Mouse (Mus musculus) hindbrain, embryonic 11.5 days (tissue): ENCODE data around the gene Irx3. TPM values are rescaled to one million over a fixed set of nuclear protein-coding genes. Genes with fewer than 3 reads are reported as not detected.
A peak's percentile ranks its signal among the peaks of the same experiment; 100 is the strongest.

Source experiments
- ATAC-seq: fragments of 200-750 bp; cut with Nextera tagmentation; 2 replicates; pipeline ENCODE4 v1.8.0; 2017; ENCODE audit warnings: mild to moderate bottlenecking, moderate TSS enrichment, moderate library complexity; ENCODE audit not compliant: low FRiP score
- DNase-seq: peaks from one replicate; pipeline ENCODE4 v3.0.0-alpha.2; 2015; ENCODE audit warnings: low spot score
- H3K27ac ChIP-seq: fragments of 300-500 bp; sonication (generic); 2 replicates; pipeline ENCODE4 v1.5.1; 2014; ENCODE audit warnings: mild to moderate bottlenecking, low read depth, low read length
- H3K27me3 ChIP-seq: fragments of 300-500 bp; sonication (generic); 2 replicates; pipeline ENCODE4 v1.6.1; 2014; ENCODE audit warnings: mild to moderate bottlenecking, low read length, moderate library complexity, mixed read lengths; ENCODE audit not compliant: control insufficient read depth, insufficient read depth
- H3K36me3 ChIP-seq: fragments of 300-500 bp; sonication (generic); 2 replicates; pipeline ENCODE4 v1.6.1; 2014; ENCODE audit warnings: mild to moderate bottlenecking, low read length, moderate library complexity, mixed read lengths; ENCODE audit not compliant: control insufficient read depth, insufficient read depth
- H3K4me1 ChIP-seq: fragments of 300-500 bp; sonication (generic); replicated peaks from 2 replicates; pipeline ENCODE4 v1.6.1; 2014; ENCODE audit warnings: low read length, mixed read lengths; ENCODE audit not compliant: control insufficient read depth, insufficient read depth
- H3K4me2 ChIP-seq: fragments of 300-500 bp; sonication (generic); replicated peaks from 2 replicates; pipeline ENCODE4 v1.6.1; 2014; ENCODE audit warnings: mild to moderate bottlenecking, low read depth, low read length
- H3K4me3 ChIP-seq: fragments of 300-500 bp; sonication (generic); 2 replicates; pipeline ENCODE4 v1.5.1; 2014; ENCODE audit warnings: low read depth, low read length
- H3K9ac ChIP-seq: fragments of 300-500 bp; sonication (generic); 2 replicates; pipeline ENCODE4 v1.6.1; 2014; ENCODE audit warnings: low read depth, low read length
- H3K9me3 ChIP-seq: fragments of 300-500 bp; sonication (generic); 2 replicates; pipeline ENCODE4 v1.6.1; 2016; ENCODE audit warnings: low read length; ENCODE audit not compliant: control insufficient read depth
- WGBS: fragments of 180-500 bp; shearing (Covaris S2); extraction: QIAGEN DNeasy Blood & Tissue Kit; methylation state at CpG from one replicate; pipeline ENCODE4 v1.1.7; 2014; 5-methylcytosine and 5-hydroxymethylcytosine counted together
- polyA plus RNA-seq: library from polyadenylated mRNA; unstranded; fragments of >200 nt; fragmentation: Nextera tagmentation; extraction: Ambion mirVana; gene quantifications from 2 replicates; pipeline ENCODE4 v1.2.1, GENCODE M21; 2014

Gene Irx3
- polyA plus RNA-seq, 1 experiment from 2014 or later = 28.1 TPM

DNA sequence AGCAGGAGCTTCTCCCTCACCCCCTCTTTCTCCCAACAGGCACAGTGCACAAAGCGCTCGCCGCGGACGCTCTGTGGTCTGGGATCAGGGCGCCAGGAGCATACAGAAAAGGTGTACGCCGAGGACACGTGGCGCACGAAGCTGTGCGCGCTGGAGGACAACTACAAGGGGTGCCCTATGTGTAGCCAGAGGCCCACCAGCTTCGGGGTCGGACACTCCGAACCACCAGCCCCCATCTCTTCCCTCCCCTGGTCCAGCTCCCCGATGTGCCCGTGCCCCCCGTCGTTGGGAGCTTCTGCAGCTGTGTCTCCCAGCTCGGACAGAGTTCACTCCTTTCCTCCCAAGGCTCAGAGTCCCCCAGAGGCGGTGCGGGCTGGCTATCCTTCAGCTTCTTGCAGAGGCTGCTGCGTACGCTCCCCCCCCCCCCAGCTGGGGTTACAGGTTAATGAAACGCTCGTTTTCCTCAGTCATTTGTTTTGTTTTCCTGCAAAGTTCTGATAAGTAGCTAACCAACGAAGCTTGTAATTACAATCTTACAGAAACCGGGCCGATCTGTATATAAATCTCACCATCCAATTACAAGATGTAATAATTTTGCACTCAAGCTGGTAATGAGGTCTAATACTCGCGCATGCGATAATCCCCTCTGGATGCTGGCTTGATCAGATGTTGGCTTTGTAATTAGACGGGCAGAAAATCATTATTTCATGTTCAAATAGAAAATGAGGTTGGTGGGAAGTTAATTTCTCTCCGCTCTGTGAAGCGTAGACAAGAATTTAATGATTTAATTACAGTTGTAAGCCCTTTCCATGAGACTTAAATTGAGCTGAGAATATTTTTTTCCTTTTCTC lies 2.8 kb upstream of the Irx3 start:
- H3K4me1 ChIP-seq = peaks cover 12% of the 10 kb centered on the region
- H3K36me3 ChIP-seq = no peaks in the 10 kb centered on the region
- peak overlapping the region; percentile 80 for H3K27ac ChIP-seq
- H3K4me3 ChIP-seq = peak overlapping the region; percentile 26
- no peaks in the 10 kb centered on the region for H3K9me3 ChIP-seq
- H3K4me2 ChIP-seq = peak overlapping the region; percentile 84
- 1% methylated on average over 36 of the region's 36 CpGs for WGBS
- peaks cover 11% of the 10 kb centered on the region; the same call in 1 of the 2 replicates for H3K27me3 ChIP-seq
- H3K9ac ChIP-seq = peak overlapping the region; percentile 77
- ATAC-seq = no peak
- DNase-seq = peak; percentile 65

- H3K4me3 ChIP-seq = peak overlapping the region; percentile 26
- peak overlapping the region; percentile 84 for H3K4me2 ChIP-seq
- H3K27ac ChIP-seq = peak overlapping the region; percentile 75
- ATAC-seq = no peak
- peaks cover 12% of the 10 kb centered on the region for H3K4me1 ChIP-seq
- peak; percentile 67 for DNase-seq
- WGBS = 8% methylated on average over 28 of the region's 28 CpGs
- no peaks in the 10 kb centered on the region for H3K36me3 ChIP-seq
- H3K27me3 ChIP-seq = peaks cover 11% of the 10 kb centered on the region; the same call in 1 of the 2 replicates
- H3K9me3 ChIP-seq = no peaks in the 10 kb centered on the region
- peak overlapping the region; percentile 64 for H3K9ac ChIP-seq
Observed at GRCm38 (mm10) chr8:91803515-91804402, 1.9 kb upstream of the Irx3 start.

GRCm38 (mm10) chr8:91802401-91803322 lies 795 bp upstream of the Irx3 start:
- 1% methylated on average over 29 of the region's 29 CpGs for WGBS
- H3K9ac ChIP-seq = peak overlapping the region; percentile 58
- no peak for ATAC-seq
- no peaks in the 10 kb centered on the region for H3K36me3 ChIP-seq
- peaks cover 8% of the 10 kb centered on the region; the same call in 1 of the 2 replicates for H3K27me3 ChIP-seq
- H3K4me1 ChIP-seq = peaks cover 12% of the 10 kb centered on the region
- H3K27ac ChIP-seq = peak overlapping the region; percentile 99
- H3K4me3 ChIP-seq = peak overlapping the region; percentile 94
- peak overlapping the region; percentile 84 for H3K4me2 ChIP-seq
- peak; percentile 63 for DNase-seq
- H3K9me3 ChIP-seq = no peaks in the 10 kb centered on the region

GRCm38 (mm10) chr8:91801241-91801811 lies 541 bp downstream of the Irx3 start:
- Histone ChIP-seq H3K4me3 (peak overlapping the region; percentile 94), H3K4me2 (peak overlapping the region; percentile 84), H3K36me3 (no peaks in the 10 kb centered on the region), H3K27me3 (peaks cover 4% of the 10 kb centered on the region; the same call in 1 of the 2 replicates), H3K9ac (peak overlapping the region; percentile 99), H3K4me1 (peaks cover 6% of the 10 kb centered on the region), H3K27ac (peak overlapping the region; percentile 99), H3K9me3 (no peaks in the 10 kb centered on the region)
- 0% methylated on average over 32 of the region's 57 CpGs for WGBS
- peak; percentile 87 for ATAC-seq
- DNase-seq = peak; percentile 85

- Histone ChIP-seq H3K4me3 (peak overlapping the region; percentile 94), H3K4me1 (peaks cover 6% of the 10 kb centered on the region), H3K4me2 (peak overlapping the region; percentile 84), H3K9me3 (no peaks in the 10 kb centered on the region), H3K9ac (peak overlapping the region; percentile 99), H3K36me3 (no peaks in the 10 kb centered on the region), H3K27ac (peak overlapping the region; percentile 99), H3K27me3 (peaks cover 2% of the 10 kb centered on the region; the same call in 1 of the 2 replicates)
- ATAC-seq (peak; percentile 8), DNase-seq (peak; percentile 63)
- WGBS = 1% methylated on average over 48 of the region's 64 CpGs
Observed at GRCm38 (mm10) chr8:91800523-91801240, 1.2 kb downstream of the Irx3 start.

GRCm38 (mm10) chr8:91799681-91800522 lies 2.0 kb downstream of the Irx3 start:
- peak overlapping the region; percentile 84 for H3K4me2 ChIP-seq
- H3K4me1 ChIP-seq = peaks cover 4% of the 10 kb centered on the region
- WGBS = under 1% methylated on average over 89 of the region's 89 CpGs
- DNase-seq (peak; percentile 67), ATAC-seq (no peak)
- no peaks in the 10 kb centered on the region for H3K36me3 ChIP-seq
- peak overlapping the region; percentile 99 for H3K9ac ChIP-seq
- peak overlapping the region; percentile 94 for H3K4me3 ChIP-seq
- H3K27me3 ChIP-seq = peaks cover 2% of the 10 kb centered on the region; the same call in 1 of the 2 replicates
- H3K9me3 ChIP-seq = no peaks in the 10 kb centered on the region
- peak overlapping the region; percentile 99 for H3K27ac ChIP-seq
